Mouse (Mus musculus) C2C12 (cell line): ENCODE results near the gene Upk3a.

Source experiments
- CEBPB ChIP-seq: IDR thresholded peaks from one replicate; pipeline ENCODE4 v1.6.1; 2011; ENCODE audit warnings: low read depth, mild to moderate bottlenecking, control low read depth, moderate library complexity
- CTCF ChIP-seq: IDR thresholded peaks from one replicate; pipeline ENCODE4 v1.5.1; 2011; ENCODE audit not compliant: control insufficient read depth, insufficient read depth, insufficient read length
- MAX ChIP-seq: IDR thresholded peaks from one replicate; pipeline ENCODE4 v1.6.1; 2011; ENCODE audit warnings: mild to moderate bottlenecking, control low read depth
- MYOD1 ChIP-seq: IDR thresholded peaks from one replicate; pipeline ENCODE4 v1.6.1; 2011; ENCODE audit warnings: low read depth; ENCODE audit not compliant: control insufficient read depth, insufficient read length
- MYOG ChIP-seq: IDR thresholded peaks from one replicate; pipeline ENCODE4 v1.6.1; 2011; ENCODE audit not compliant: control insufficient read depth, insufficient read length; ENCODE audit errors: extremely low read depth

DNA sequence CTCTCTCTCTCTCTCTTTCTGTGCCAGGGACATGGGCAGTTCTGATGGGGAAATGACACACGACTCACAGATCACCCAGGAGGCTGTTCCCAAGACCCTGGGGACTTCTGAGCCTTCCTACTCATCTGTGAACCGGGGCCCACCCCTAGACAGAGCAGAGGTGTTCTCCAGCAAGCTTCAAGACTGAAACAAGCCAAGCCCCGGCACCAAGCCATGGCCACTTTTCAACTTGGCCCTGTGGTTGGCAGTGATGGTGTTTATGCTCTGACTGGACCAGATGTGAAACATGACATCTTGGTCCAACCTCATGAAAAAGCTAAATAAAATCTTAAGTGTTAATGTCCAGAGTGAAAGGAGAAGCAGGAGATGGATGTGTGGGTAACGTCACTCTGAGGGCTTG is 5.3 kb downstream of the Upk3a start:
- TF ChIP-seq CTCF (no peak), MYOD1 (no peak), MAX (no peak), MYOG (no peak), CEBPB (no peak)
